Mouse (Mus musculus): ENCODE measurements around the gene Gpc2.

- TF ChIP-seq CTCF (IDR thresholded peaks at IDR 0.05; ENCODE audit: control insufficient read depth, insufficient read depth, low read length): no peak
- TF ChIP-seq POLR2A (IDR thresholded peaks at IDR 0.05; ENCODE audit: borderline replicate concordance, control insufficient read depth, low read depth, low read length): no peak
Observed at GRCm38 (mm10) chr5:138275216-138276050, 4.4 kb downstream of the Gpc2 start.

Measured in bone marrow, adult 2 months (tissue).